Mouse (Mus musculus): ENCODE measurements at regions not wholly inside any gene's neighbourhood (a gene's known extent, or its start where the extent isn't known, plus 50 kb on each side); places are given as distances from the start of the nearest gene placed in this dataset.
"Not testable (repeated sequence)": the region's sequence is repeated elsewhere in the genome, so short reads cannot be mapped to it uniquely, and the experiment has no call there.

DNA sequence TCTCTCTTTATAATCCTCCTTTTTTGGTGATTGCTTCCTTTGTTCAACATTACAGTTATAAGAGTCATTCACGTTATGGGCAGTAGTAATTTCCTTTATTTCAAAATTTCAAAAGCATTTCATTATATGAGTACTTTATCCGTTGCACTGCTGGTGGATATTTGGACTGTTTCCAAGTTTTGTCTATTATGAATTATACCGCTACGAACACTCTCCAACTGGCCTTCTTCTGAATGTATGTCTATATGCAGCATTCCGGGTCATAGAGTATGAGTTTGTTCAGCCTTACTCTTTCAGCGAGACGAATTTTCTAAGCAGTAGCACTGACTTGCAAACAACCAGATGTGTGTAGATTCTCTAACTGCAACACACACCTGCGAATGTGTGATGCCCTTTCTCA, 57.8 kb downstream of the Dusp6 start:
- no peak for ATAC-seq (ENCODE audit: low TSS enrichment)

DNA sequence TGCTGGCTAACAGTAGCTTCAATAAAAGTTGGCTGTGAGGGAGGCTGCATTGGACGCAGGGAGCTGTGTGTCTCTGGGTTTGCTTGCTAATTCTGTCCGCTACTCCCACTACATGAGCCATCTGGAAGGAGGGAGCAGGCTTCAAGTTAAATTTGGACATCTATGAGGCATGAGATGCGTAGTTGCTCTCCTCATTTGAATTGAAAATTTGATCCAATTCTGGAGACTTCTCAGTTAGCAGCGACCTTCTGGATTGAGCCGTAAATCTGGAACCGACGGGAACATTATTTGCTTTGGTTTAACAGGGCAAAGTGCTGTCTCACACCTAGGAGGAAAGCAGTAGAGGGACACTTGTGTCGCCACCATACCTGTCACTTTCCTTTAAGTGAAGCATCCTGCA, 60.3 kb downstream of the Dusp6 start:
- ATAC-seq (ENCODE audit: low TSS enrichment) = peak; percentile 97

DNA sequence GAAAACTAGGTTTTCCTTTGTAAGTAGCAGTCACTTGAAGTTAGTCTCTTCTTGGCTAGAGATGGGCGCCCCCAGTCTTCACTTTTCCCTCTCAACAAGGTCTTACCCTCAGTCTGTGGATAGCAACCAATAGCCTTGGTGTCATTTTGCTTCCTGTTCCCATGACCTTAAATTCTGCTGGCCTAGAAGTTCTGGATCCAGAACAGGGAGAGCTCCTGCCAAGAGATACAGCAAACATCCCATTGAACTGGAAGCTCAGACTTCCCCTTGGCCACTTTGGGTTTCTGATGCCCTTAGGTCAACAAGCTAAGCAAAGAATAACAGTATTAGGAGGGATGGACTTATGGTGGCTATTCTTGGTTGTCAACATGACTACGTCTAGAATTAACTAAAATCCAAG, 64.5 kb downstream of the Dusp6 start:
- ATAC-seq (ENCODE audit: low TSS enrichment) = no peak

DNA sequence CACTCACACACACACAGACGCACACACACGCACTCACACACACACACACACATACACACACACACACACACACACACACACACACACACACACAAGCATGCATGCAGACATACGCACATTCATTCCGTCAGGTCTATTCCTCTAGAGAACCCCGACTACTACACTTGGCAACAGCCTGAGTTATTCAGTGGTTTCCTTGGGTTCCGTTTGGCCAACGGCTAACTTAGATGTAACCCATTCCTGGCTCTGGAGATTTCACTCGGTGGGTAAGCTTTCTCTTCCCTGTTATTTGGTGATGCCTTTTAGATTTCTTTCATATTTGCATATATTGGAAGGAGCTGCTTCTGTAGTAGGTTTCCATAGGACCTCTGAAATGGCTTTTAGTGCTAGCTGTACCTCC, 65.5 kb downstream of the Dusp6 start:
- ATAC-seq (ENCODE audit: low TSS enrichment) = no peak

DNA sequence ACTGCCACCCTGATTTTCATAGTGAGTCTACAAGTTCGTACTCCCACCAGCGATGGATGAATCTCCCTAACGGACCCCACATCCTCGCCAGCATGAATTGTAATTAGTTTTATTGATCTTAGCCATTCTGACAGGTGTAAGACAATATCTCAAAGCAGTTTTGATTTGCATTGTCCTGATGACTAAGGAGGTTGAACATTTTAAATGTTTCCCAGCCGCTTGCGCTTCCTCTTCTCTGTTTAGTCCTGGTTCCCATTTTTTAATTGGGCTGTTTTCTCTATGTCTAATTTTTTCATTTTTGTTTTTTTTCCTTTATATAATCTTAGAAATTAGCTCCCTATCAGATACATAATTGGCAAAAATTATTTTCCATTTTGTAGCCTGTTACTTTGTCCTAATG, 66.4 kb downstream of the Dusp6 start:
- no peak for ATAC-seq (ENCODE audit: low TSS enrichment)

DNA sequence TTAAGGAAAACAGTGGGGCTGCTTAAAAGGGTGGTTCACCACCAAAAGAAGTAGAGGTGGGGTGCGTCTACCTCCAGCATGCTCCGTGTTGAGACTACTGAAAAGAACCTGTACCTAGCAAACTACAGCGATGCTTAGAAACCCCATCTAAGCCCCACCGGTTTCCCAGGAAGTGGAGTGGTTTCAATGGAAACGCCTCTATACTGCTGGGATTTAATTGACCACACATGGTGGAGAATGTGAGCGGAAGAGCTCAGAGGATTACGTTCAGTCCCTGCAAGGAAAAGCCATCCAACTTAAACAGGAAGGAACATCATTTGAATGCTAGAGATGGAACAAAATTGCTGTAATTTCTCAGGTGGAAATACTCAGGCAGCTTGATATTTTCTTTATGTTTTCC, 67.5 kb downstream of the Dusp6 start:
- no peak for ATAC-seq (ENCODE audit: low TSS enrichment)

DNA sequence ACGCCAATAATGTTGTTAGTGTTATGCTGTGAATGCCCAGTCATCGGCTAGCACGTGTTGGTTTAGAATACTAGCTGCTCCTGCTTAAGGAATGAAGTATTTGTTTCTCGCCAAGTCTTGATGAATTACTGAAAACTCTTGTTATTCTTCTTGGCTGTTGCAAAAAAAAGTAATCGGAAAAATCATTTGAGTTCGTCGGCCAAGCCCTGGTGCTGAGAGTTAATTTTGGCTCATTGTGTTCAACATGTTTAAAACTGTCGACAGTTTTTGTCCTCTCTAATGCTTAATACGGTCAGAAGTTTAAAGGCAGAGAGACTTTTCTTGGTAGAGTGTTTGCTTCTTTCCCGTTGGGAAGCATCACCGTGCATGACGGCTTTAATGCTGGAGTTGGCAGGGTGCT, 68.8 kb downstream of the Dusp6 start:
- no peak for ATAC-seq (ENCODE audit: low TSS enrichment)

DNA sequence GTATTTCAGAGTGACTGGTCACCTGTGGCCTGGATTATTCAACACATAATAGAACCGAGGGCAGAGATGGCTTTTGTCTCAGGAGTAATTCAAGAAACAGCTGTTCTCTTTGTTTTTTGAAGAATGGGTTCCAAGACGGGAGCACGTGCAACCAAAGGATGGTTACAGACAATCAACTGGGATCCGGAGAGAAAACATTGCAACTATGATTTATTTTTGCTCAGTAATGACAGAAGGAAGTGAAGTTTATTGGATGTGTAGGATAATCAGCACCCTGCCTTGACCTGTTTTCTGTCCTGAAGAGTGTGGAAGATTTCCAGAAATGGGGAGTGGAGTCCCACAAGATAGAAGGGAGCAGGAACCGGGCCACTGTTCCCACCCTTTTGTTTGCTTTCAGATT, 70.8 kb downstream of the Dusp6 start:
- no peak for ATAC-seq (ENCODE audit: low TSS enrichment)

DNA sequence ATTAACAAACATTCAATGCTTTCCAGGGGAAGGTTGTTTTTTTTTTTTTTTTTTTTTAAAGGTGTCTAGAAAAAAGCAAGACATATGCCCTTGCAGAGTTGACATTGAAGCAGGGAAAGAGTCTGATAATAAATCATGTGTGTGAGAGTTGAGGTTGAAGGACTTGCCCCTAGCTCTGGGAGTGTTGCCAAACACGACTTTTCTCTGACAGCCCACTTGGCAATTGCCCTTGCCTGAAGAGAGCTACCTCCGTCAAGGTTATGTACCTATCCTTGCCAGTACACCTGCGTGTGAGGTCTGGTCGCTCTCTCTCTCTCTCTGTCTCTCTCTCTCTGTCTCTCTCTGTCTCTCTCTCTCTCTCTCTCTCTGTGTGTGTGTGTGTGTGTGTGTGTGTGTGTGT, 73.1 kb downstream of the Dusp6 start:
- ATAC-seq (ENCODE audit: low TSS enrichment) = no peak

DNA sequence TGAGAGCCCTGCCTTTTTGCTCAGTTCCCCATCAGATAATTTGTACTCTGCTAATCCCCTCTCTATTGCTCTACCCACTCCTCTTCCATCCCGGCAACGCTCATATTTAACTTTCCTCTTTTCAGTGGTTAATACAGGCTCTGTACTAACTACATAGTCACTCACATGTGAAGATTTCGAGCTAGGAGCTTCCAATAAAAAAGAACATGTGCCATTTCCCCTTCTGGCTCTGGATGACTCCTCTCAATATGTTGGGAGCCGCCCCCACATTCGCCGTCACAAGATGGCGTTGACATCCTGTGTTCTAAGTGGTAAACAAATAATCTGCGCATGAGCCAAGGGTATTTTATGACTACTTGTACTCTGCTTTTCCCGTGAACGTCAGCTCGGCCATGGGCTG, 75.8 kb downstream of the Dusp6 start:
- ATAC-seq (ENCODE audit: low TSS enrichment) = not testable (repeated sequence)

DNA sequence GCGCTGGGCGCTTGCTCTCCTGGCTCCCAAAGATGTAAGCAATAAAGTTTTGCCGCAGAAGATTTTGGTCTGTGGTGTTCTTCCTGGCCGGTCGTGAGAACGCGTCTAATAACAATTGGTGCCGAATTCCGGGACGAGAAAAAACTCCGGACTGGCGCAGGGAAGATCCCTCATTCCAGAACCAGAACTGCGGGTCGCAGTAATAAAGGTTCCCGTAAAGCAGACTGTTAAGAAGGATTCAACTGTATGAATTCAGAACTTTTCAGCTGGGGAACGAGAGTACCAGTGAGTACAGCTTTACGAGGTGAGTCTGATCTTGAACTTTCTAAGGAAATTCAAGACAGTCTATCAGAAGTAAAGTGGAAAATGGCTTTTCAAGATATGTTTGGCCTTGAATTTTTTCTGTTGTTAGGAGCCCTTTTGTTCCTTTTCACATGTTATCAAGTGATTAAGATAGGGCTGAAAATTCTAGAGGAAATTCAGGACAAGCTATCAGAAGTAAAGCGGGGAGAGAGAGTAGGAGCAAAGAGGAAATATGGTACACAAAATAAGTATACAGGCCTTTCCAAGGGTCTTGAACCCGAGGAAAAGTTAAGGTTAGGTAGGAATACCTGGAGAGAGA, 76.4 kb downstream of the Dusp6 start:
- ATAC-seq (ENCODE audit: low TSS enrichment) = not testable (repeated sequence)

DNA sequence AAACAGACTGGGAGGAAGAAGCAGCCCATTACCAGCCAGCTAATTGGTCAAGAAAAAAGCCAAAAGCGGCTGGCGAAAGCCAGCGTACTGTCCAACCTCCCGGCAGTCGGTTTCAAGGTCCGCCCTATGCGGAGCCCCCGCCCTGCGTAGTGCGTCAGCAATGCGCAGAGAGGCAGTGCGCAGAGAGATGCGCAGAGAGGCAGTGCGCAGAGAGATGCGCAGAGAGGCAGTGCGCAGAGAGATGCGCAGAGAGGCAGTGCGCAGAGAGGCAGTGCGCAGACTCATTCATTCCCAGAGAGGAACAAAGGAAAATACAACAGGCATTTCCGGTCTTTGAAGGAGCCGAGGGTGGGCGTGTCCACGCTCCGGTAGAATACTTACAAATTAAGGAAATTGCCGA, 77.0 kb downstream of the Dusp6 start:
- ATAC-seq (ENCODE audit: low TSS enrichment) = not testable (repeated sequence)

DNA sequence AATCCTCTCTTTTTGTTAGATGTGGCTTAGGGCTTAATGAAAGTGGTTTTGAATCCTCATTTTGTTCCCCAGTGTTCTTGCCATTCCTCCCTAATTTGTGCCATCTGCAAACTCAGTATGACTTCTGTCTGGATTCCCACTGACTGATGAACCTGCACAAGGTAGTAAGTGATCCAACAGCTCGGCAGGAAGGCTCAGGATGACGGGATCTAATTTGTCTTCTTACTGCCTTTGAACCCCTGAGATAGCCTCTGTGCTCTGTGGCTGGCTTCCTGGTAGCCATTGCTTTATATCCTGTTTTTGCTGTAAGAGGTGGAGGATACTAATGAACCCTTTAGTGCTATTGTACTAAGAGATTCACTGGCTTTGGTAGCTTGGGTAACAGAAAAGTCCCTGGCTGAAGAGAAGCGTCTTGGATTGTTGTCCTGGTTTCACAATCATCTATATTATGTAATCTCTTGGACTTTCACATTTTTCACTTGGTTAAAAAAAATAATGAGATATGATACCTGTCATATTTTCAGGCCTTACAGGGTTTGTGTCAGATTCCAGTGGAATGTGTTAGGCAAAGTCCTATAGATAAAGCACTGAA, 86.2 kb downstream of the Dusp6 start:
- ATAC-seq (ENCODE audit: low TSS enrichment) = no peak

DNA sequence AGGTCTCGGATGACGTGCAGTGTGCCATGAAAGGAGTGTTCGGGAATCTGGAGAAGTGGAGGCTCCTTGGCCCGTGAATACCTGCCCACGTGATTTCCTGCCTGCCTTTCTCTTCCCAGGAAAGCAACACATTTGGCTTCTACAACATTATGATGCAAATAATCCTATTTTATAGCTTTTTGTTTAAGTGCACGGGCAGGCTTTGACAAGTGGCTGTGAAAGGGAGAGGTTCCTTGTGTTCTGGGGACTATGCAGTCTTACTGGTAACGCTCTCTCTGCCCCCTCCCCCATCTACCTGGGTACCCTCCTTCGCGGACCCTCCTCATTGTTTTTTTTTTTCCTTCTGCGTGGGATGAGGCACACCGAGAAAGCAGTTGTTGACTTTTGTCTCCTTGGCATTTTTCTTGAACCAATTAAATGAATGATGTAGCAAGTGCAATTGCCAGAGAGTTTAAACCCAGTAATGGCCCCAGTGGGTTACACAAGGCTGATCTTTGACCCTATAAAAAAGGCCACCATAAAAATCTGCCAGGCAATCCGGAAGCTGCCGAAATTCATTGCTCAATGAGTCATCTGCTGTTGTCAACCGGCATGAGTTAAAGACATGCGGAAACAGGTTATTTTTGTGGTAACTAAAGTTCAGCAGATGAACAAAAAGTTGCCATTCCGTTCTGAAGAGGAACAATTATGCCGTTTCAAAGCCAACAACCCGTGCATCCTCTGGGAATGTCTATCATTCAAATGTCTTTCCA, 90.7 kb downstream of the Dusp6 start:
- ATAC-seq (ENCODE audit: low TSS enrichment) = no peak; the same call in 1 of the 2 replicates

DNA sequence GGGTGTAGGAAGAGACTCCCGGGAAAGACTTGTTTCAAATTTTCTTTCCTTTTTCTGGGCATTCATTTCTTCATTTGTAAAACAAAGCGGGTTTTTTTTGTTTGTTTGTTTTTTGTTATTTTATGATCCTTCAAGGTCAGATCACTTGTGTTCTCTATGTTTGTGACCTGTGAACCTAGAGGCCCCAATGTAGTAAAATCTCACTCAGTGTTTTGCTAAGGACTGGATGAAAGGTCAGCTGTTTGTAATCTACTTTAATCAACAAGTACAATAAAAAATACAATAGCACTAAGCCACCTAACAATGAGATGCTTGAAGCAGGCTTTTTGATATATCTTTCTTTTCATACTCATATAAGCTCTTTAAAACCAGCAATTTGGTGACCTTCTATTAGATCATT, 91.3 kb downstream of the Dusp6 start:
- no peak for ATAC-seq (ENCODE audit: low TSS enrichment)

DNA sequence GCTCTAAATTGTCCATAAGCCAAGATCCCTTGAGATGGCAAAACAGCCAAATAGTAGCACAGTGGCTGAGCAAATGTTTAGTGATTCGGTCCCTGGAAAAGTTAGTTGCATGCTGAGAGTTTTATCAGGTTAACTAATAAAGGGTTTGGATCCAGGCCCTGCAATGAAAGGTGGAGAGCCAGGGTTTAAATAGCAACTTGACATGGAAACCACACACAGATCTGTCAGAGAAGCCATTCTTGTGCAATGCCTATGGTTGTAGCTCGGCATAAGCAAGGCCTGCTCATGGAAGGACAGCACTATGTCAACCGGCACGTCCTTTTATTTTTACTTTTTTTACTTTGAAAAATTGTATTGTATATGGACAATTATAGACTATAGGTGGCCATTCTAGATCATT, 92.3 kb downstream of the Dusp6 start:
- ATAC-seq (ENCODE audit: low TSS enrichment) = no peak

DNA sequence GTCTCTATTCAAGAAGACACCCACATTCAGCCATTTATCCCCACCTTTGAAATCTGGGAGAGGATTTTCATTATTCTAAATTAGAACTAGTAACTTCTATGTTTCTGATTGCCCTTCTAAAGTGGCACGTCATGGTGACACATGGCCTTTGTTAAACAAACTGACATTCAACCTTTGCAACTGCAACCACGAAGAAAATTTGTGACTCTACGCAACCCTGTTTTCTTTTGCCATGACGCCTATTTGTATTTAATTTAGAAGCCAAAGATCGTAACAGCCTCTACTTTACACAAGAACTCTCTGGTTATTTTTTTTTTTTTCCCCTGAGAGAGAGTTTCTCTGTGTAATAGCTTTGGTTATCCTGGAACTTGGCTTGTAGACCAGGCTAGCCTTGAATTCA, 93.2 kb downstream of the Dusp6 start:
- no peak for ATAC-seq (ENCODE audit: low TSS enrichment)

DNA sequence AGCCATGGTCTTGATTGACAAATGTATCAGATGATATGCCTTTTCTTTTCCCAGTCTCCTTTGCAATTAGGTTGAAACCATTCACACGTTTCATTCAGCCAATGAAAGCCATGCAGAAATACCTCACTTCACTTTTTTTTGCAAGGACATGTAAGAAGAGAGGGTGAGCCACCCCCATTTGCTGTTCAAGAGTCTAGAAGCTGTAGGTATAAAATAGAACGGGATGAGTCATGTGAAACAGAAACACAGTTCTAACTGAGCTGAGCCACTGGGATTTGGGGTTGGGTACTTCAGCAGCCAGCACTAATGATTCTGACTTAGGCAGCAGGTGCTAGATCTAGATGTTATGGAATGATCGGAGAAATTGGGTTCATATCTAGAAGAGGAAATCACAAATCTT, 93.9 kb downstream of the Dusp6 start:
- peak; percentile 95 for ATAC-seq (ENCODE audit: low TSS enrichment)

DNA sequence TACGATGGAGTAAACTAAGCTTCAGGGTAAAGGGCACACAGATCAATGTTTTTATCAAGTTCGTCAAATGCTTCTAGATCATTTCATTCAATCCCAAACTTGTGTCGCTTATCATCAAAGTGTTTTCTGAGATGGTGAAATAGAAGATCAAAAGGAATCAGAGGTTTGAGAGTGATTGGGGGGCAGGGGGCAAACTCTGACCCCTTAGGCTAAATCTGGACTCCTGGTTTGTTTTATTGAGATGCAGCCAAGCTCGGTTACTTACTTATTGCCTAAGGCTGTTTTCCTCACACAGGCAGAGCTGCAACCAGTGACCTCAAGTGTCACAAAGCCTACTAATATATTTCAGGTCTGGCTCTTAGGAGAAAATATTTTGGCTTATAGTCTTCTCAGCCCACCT, 94.3 kb downstream of the Dusp6 start:
- no peak for ATAC-seq (ENCODE audit: low TSS enrichment)

DNA sequence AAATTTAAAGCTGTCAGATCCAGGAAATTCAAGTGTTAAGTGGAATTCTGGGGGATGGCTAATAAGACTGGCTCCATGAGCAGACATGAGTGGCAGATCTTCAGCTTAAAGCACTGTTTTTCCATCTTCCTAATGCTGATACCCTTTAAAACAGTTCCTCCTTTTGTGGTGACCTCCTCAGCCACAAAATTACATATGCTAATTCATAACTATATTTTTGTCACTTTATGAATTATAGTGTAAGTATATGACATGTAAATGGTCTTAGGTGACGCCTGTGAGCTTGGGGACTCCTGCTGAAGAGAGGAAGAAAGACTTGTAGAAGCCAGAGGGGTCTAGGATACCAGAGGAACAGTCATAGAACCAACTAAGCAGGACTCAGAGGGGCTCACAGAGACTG, 95.2 kb downstream of the Dusp6 start:
- no peak for ATAC-seq (ENCODE audit: low TSS enrichment)

DNA sequence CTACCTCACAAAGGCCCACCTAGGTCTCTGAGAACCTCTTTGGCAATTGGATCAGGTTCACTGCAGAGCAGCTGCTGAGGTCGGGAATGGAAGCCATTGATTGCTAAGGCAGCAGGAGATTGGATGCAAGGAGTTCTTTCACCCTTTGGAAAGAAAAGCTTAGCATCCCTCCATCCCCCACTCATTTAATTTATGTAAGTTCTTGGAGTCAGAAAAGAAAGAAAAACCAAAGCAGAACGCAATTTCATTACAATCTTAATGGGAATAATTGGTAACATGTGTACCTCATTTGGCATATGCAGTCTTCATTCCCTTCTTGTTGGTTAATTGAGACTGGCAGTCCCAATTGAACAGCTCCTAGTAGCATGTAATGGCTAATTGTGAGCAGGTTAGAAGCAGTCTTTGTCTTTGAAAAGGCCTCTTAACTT, 96.4 kb downstream of the Dusp6 start:
- no peak for ATAC-seq (ENCODE audit: low TSS enrichment)

DNA sequence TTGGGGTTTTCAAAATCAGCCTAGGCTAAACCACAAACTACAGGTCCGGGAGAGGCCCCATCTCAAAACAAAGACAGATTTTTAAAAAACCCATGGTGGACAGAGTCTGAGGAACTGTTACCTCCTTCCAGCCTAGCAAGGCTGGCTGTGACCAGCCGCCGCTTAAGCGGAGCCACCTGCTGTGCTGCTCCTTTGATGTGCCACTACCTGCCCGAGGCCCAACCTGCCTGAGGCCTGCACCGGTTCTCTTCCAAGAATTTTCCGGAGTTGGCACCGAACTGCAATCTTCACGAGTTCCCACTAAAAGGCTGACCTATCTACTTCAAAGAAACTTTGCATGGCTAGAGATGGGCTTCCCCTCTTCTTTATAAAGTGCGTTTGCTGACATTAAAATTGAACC, 97.6 kb downstream of the Dusp6 start:
- ATAC-seq (ENCODE audit: low TSS enrichment) = not testable (repeated sequence)

DNA sequence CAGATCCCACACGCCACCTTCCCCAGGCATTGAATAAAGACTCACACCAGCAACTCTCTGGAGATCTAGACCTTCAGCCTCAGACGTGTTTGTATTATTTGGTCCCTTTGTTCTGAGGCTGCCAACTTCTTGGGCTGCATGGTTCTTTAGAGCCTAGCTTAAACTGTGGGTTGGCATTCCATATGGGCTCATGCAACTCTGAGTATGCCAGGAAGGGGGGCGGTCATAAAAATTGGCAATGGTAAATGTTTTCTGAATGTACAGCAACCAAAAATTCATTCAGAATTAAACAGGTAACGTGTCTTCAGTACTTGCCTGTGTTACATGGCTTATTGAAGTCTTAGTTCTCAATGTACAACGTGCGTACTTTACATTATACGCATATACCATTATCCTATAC, 103.1 kb downstream of the Dusp6 start:
- 0 out of 2 replicates have a peak, but pooled peaks have one; percentile 24 for ATAC-seq (ENCODE audit: low TSS enrichment)
